Mouse (Mus musculus): ENCODE data around the gene Clcf1. TPM values are rescaled to one million over a fixed set of nuclear protein-coding genes. Genes with fewer than 3 reads are reported as not detected.
A peak's percentile ranks its signal among the peaks of the same experiment; 100 is the strongest.

Clcf1 gene
- total RNA-seq, 2 experiments from 2014 or later = 0.32 to 0.83 TPM

GRCm38 (mm10) chr19:4257216-4257896 lies 43.3 kb downstream of the Clcf1 start:
- peak; percentile 88 to 92 for DNase-seq

GRCm38 (mm10) chr19:4257897-4258252 lies 43.8 kb downstream of the Clcf1 start:
- no peak for DNase-seq

- no peak for DNase-seq
Observed at GRCm38 (mm10) chr19:4261038-4261698, 47.1 kb downstream of the Clcf1 start.

GRCm38 (mm10) chr19:4262756-4263155 lies 48.7 kb downstream of the Clcf1 start:
- no peak for DNase-seq

- DNase-seq = no peak
Observed at GRCm38 (mm10) chr19:4263702-4264101, 49.7 kb downstream of the Clcf1 start.

- no peak for DNase-seq
Observed at GRCm38 (mm10) chr19:4264171-4264780, 50.2 kb downstream of the Clcf1 start.

- no peak for DNase-seq
Observed at GRCm38 (mm10) chr19:4265956-4266355, 51.9 kb downstream of the Clcf1 start.

- DNase-seq = peak; percentile 60 to 65
Observed at GRCm38 (mm10) chr19:4268566-4269361, 54.7 kb downstream of the Clcf1 start, which contains the start of gene Ssh3. TSS of gene Ssh3 (minus strand) at chr19:4269180.

- DNase-seq = no peak
Observed at GRCm38 (mm10) chr19:4270187-4270586, 56.1 kb downstream of the Clcf1 start.

- DNase-seq = no peak
Observed at GRCm38 (mm10) chr19:4270972-4271371, 56.9 kb downstream of the Clcf1 start.

Small RNAs within 50 kb of the gene (microRNA-seq; reads per million reads assigned to microRNA genes)
- gene Gm26115 = 0 reads per million in 2 experiments
- 3.3 to 3.8 reads per million in 2 experiments for gene Mir6985

Other genes with a start within 250 kb of the Clcf1 start
- under 1 TPM; 0.72 to 0.86 TPM for gene Aldh3b2, start 241.9 kb upstream of the Clcf1 start, total RNA-seq (2021)
- gene Acy3, start 227.7 kb upstream of the Clcf1 start, total RNA-seq (2021) = 1 to 10 TPM; 1.4 TPM
- gene Tbx10, start 221.5 kb upstream of the Clcf1 start, total RNA-seq (2021) = not detected
- 10 to 100 TPM in 1 of 2 experiments, 1 to 10 TPM in 1; 8.2 to 11.1 TPM for gene Nudt8, start 213.7 kb upstream of the Clcf1 start, total RNA-seq (2021)
- 1 to 10 TPM; 1.4 to 2.1 TPM for gene Gm49405, start 213.6 kb upstream of the Clcf1 start, total RNA-seq (2021)
- gene Doc2g, start 210.9 kb upstream of the Clcf1 start, total RNA-seq (2021) = 1 to 10 TPM; 4.2 to 4.4 TPM
- gene Ndufv1, start 201.4 kb upstream of the Clcf1 start, total RNA-seq (2021) = 100 to 1,000 TPM; 238 to 250 TPM
- 100 to 1,000 TPM; 377 to 393 TPM for gene Gstp1, start 176.3 kb upstream of the Clcf1 start, total RNA-seq (2021)
- 10 to 100 TPM; 36.3 to 43.5 TPM for gene Gstp2, start 168.2 kb upstream of the Clcf1 start, total RNA-seq (2021)
- gene Gstp3, start 154.7 kb upstream of the Clcf1 start, total RNA-seq (2021) = not detected
- gene Cabp2, start 132.7 kb upstream of the Clcf1 start, total RNA-seq (2021) = not detected
- 10 to 100 TPM; 29.7 to 46.0 TPM for gene Cdk2ap2, start 117.1 kb upstream of the Clcf1 start, total RNA-seq (2021)
- gene Pitpnm1, start 114.2 kb upstream of the Clcf1 start, total RNA-seq (2021) = 100 to 1,000 TPM; 169 to 174 TPM
- 100 to 1,000 TPM; 108 to 128 TPM for gene Aip, start 88.4 kb upstream of the Clcf1 start, total RNA-seq (2021)
- gene Gpr152, start 74.5 kb upstream of the Clcf1 start, total RNA-seq (2021) = under 1 TPM; 0.10 TPM
- gene Cabp4, start 70.2 kb upstream of the Clcf1 start, total RNA-seq (2021) = under 1 TPM; 0.17 to 0.28 TPM
- gene Coro1b, start 65.6 kb upstream of the Clcf1 start, total RNA-seq (2021) = 10 to 100 TPM; 83.8 to 90.0 TPM
- 1 to 10 TPM; 1.6 to 3.8 TPM for gene Ptprcap, start 60.6 kb upstream of the Clcf1 start, total RNA-seq (2021)
- gene Rps6kb2, start 50.9 kb upstream of the Clcf1 start, total RNA-seq (2021) = 10 to 100 TPM; 34.5 to 45.1 TPM
- 1 to 10 TPM; 7.1 to 9.9 TPM for gene Carns1, start 38.8 kb upstream of the Clcf1 start, total RNA-seq (2021)
- gene Tbc1d10c, start 23.0 kb upstream of the Clcf1 start, total RNA-seq (2021) = 1 to 10 TPM in 1 of 2 experiments, under 1 TPM in 1; 0.56 to 1.3 TPM
- gene Ppp1ca, start 22.2 kb upstream of the Clcf1 start, total RNA-seq (2021) = 100 to 1,000 TPM; 255 to 265 TPM
- gene Rad9a, start 12.6 kb upstream of the Clcf1 start, total RNA-seq (2021) = 1 to 10 TPM; 5.5 to 7.1 TPM
- not detected for gene AC109138.7, start 119 bp downstream of the Clcf1 start, total RNA-seq (2021)
- gene Pold4, start 17.7 kb downstream of the Clcf1 start, total RNA-seq (2021) = 10 to 100 TPM; 12.4 to 16.6 TPM
- 10 to 100 TPM; 53.4 to 59.5 TPM for gene Ssh3, start 54.9 kb downstream of the Clcf1 start, total RNA-seq (2021)
- 10 to 100 TPM; 65.2 to 66.9 TPM for gene Ankrd13d, start 68.9 kb downstream of the Clcf1 start, total RNA-seq (2021)
- gene Grk2, start 92.0 kb downstream of the Clcf1 start, total RNA-seq (2021) = 100 to 1,000 TPM; 195 to 208 TPM
- 10 to 100 TPM; 82.4 to 85.3 TPM for gene Kdm2a, start 184.0 kb downstream of the Clcf1 start, total RNA-seq (2021)
- gene Rhod, start 225.2 kb downstream of the Clcf1 start, total RNA-seq (2021) = 1 to 10 TPM in 1 of 2 experiments, under 1 TPM in 1; 0.35 to 1.3 TPM

Measured in layer of hippocampus, postnatal 36 days (tissue).